Comparison of ENCODE assay signal across 9 mouse cellular contexts in genomic region chr1:63763881-63764386, GRCm38 (mm10). TPM values are rescaled to one million over a fixed set of nuclear protein-coding genes. Genes with fewer than 3 reads are reported as not detected.
DNase-seq lines count a peak whose midpoint lies in the region; ATAC-seq and TF ChIP-seq lines count a peak whose summit lies in the region.
"Had no signal": no experiment of that assay in that cellular context is flagged by ENCODE, and none has a peak within 500 bp of the region (broad histone marks: within the 10 kb centered on the region; RNA-seq: fewer than 3 reads in every experiment).

No protein-coding gene starts in this region.

- no peak overlapping the region for H3K9ac ChIP-seq in lung, embryonic 15.5 days
- H3K9ac ChIP-seq in hindbrain, postnatal 0 days (replicated peaks; ENCODE audit: low read length): no peak overlapping the region
- no peak overlapping the region for H3K9ac ChIP-seq in neural tube, embryonic 15.5 days (replicated peaks)

- no peak for TF ChIP-seq CTCF in hindbrain, postnatal 0 days (IDR thresholded peaks at IDR 0.05; ENCODE audit: low read depth)

- WGBS in lung, embryonic 15.5 days: 37% methylated on average over 7 of the region's 7 CpGs
- 8% methylated on average over 7 of the region's 7 CpGs for WGBS in hindbrain, postnatal 0 days
- 11% methylated on average over 7 of the region's 7 CpGs for WGBS in neural tube, embryonic 15.5 days

- H3K9me3 ChIP-seq in lung, embryonic 15.5 days: no peaks in the 10 kb centered on the region
- H3K9me3 ChIP-seq in hindbrain, postnatal 0 days (ENCODE audit: low read length): no peaks in the 10 kb centered on the region
- H3K9me3 ChIP-seq in neural tube, embryonic 15.5 days (replicated peaks): no peaks in the 10 kb centered on the region

- H3K27ac ChIP-seq in lung, embryonic 15.5 days: 0 out of 2 replicates have a peak overlapping the region, but pooled peaks have one; percentile 29
- peak overlapping the region; percentile 73 for H3K27ac ChIP-seq in hindbrain, postnatal 0 days
- peak overlapping the region; percentile 77 for H3K27ac ChIP-seq in neural tube, embryonic 15.5 days (replicated peaks)

- ATAC-seq in lung, embryonic 15.5 days (ENCODE audit: borderline replicate concordance, extremely low read depth, low FRiP score, low TSS enrichment): no peak
- ATAC-seq in hindbrain, postnatal 0 days: peak; percentile 69
- ATAC-seq in neural tube, embryonic 15.5 days (ENCODE audit: low FRiP score): peak; percentile 61
- ATAC-seq: Patski had no signal

- no peak overlapping the region for H3K4me2 ChIP-seq in lung, embryonic 15.5 days
- no peak overlapping the region for H3K4me2 ChIP-seq in hindbrain, postnatal 0 days (ENCODE audit: low read depth, low read length)
- H3K4me2 ChIP-seq in neural tube, embryonic 15.5 days: 0 out of 2 replicates have a peak overlapping the region, but pooled peaks have one; percentile 6

- H3K4me3 ChIP-seq in lung, embryonic 15.5 days: no peak overlapping the region
- H3K4me3 ChIP-seq in hindbrain, postnatal 0 days (ENCODE audit: low read length): no peak overlapping the region
- no peak overlapping the region for H3K4me3 ChIP-seq in neural tube, embryonic 15.5 days (replicated peaks)

- peak; percentile 8 for DNase-seq in cerebellum, adult 9-10 months
- DNase-seq in cerebellum, adult 11 months: no peak
- no peak for DNase-seq in lung, postnatal 25 days (ENCODE audit: low spot score)
- peak; percentile 70 for DNase-seq in hindbrain, postnatal 0 days (ENCODE audit: low spot score)
- DNase-seq in right cerebral cortex, postnatal 25 days: no peak
- DNase-seq in lung, postnatal 36 days: no peak

- H3K27me3 ChIP-seq in lung, embryonic 15.5 days: no peaks in the 10 kb centered on the region
- H3K27me3 ChIP-seq in hindbrain, postnatal 0 days (ENCODE audit: insufficient read depth, low read length): no peaks in the 10 kb centered on the region
- no peaks in the 10 kb centered on the region for H3K27me3 ChIP-seq in neural tube, embryonic 15.5 days (replicated peaks)
- H3K27me3 ChIP-seq: Patski had no signal

- H3K4me1 ChIP-seq in lung, embryonic 15.5 days: no peaks in the 10 kb centered on the region
- H3K4me1 ChIP-seq in hindbrain, postnatal 0 days (ENCODE audit: insufficient read depth, low read length): peaks cover 10% of the 10 kb centered on the region; the same call in 1 of the 2 replicates
- peaks cover 39% of the 10 kb centered on the region for H3K4me1 ChIP-seq in neural tube, embryonic 15.5 days

- no peaks in the 10 kb centered on the region for H3K36me3 ChIP-seq in lung, embryonic 15.5 days
- H3K36me3 ChIP-seq in hindbrain, postnatal 0 days (ENCODE audit: insufficient read depth, low read length): no peaks in the 10 kb centered on the region
- H3K36me3 ChIP-seq in neural tube, embryonic 15.5 days: no peaks in the 10 kb centered on the region

RNA-seq across cellular contexts. Expression of gene 4933402D24Rik, which starts 5.1 kb away (rescaled TPM):
- not detected in 2 replicates for polyA plus RNA-seq in lung, embryonic 15.5 days (2015; fragmentation: Nextera tagmentation; extraction: Ambion mirVana)
- total RNA-seq in hindbrain, postnatal 0 days (2014; rRNA removed): not detected in 2 replicates
- 0.23 and 0.50 TPM in 2 replicates for polyA plus RNA-seq in hindbrain, postnatal 0 days (2015; fragmentation: Nextera tagmentation; extraction: Ambion mirVana)
- 0.19 and 0.36 TPM in 2 replicates for polyA plus RNA-seq in neural tube, embryonic 15.5 days (2015; fragmentation: Nextera tagmentation; extraction: Ambion mirVana)

RNA-seq across cellular contexts. Expression of gene Fastkd2, which starts 33.5 kb away (rescaled TPM):
- polyA plus RNA-seq in lung, embryonic 15.5 days (2015; fragmentation: Nextera tagmentation; extraction: Ambion mirVana): 50.0 and 56.4 TPM in 2 replicates
- 16.0 and 51.4 TPM in 2 replicates for total RNA-seq in hindbrain, postnatal 0 days (2014; rRNA removed)
- 25.9 and 31.9 TPM in 2 replicates for polyA plus RNA-seq in hindbrain, postnatal 0 days (2015; fragmentation: Nextera tagmentation; extraction: Ambion mirVana)
- polyA plus RNA-seq in neural tube, embryonic 15.5 days (2015; fragmentation: Nextera tagmentation; extraction: Ambion mirVana): 28.6 and 37.4 TPM in 2 replicates

RNA-seq across cellular contexts. Expression of gene Mdh1b, which starts 33.8 kb away (rescaled TPM):
- 0.42 and 0.77 TPM in 2 replicates for polyA plus RNA-seq in lung, embryonic 15.5 days (2015; fragmentation: Nextera tagmentation; extraction: Ambion mirVana)
- 0.58 and 1.5 TPM in 2 replicates for total RNA-seq in hindbrain, postnatal 0 days (2014; rRNA removed)
- 0.43 and 0.68 TPM in 2 replicates for polyA plus RNA-seq in hindbrain, postnatal 0 days (2015; fragmentation: Nextera tagmentation; extraction: Ambion mirVana)
- polyA plus RNA-seq in neural tube, embryonic 15.5 days (2015; fragmentation: Nextera tagmentation; extraction: Ambion mirVana): 0.20 and 0.42 TPM in 2 replicates

Comparison
In these comparisons a context has a peak if more than half of its experiments do, and no peak if none do; other contexts are left out.
1. DNase-seq: peak in cerebellum, adult 9-10 months (single experiment) and hindbrain, postnatal 0 days (single experiment); none in cerebellum, adult 11 months (single experiment), lung, postnatal 25 days (single experiment), right cerebral cortex, postnatal 25 days (single experiment) and lung, postnatal 36 days (single experiment).
2. Peak in every context shown above with its lines, with median percentiles within 50 percentile points of each other: H3K27ac ChIP-seq.